Mouse (Mus musculus): ENCODE measurements at regions not wholly inside any gene's neighbourhood (a gene's known extent, or its start where the extent isn't known, plus 50 kb on each side); places are given as distances from the start of the nearest gene placed in this dataset.

DNA sequence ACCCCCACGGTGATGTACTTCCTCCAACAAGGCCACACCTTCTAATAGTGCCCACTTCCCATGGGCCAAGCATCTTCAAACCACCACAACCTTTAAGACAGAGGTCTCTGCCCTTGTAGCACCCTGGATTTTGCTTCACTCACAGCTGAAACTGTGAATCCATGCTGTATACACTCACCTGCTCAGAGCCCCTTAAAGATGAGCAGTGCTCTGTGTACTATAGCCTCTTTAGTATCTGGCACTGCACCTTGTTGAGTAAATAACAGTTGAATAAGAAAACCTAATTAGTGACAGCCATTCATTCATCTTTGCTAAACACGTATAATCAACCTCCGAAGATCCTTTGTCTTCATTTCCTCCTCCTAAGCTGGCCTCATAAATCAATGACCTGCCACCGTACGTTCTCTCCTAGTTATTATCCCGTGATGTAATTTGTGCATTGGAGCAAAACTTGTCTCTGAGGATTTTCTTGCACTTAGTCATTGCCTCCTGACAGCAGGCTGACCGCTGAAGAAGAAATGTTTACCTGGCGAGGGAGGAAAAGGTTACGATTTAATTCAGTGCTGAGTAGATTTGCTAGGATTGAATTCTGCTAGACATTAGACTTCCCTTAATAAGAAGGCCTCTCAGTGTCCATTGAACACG, 141.3 kb upstream of the Nckap5 start:
- no peak for TF ChIP-seq CTCF (IDR thresholded peaks at IDR 0.05; ENCODE audit: insufficient read depth, low read length)
- no peak for TF ChIP-seq POLR2A (IDR thresholded peaks at IDR 0.05; ENCODE audit: borderline replicate concordance, extremely low read depth, low read depth, low read length)
- Histone ChIP-seq H3K4me3 (replicated peaks; ENCODE audit: extremely low read depth, low read depth, low read length) (no peak overlapping the region), H3K4me1 (ENCODE audit: control insufficient read depth, insufficient read depth, low read length) (no peaks in the 10 kb centered on the region)
- no peak for DNase-seq
- 49% methylated on average over 10 of the region's 10 CpGs for WGBS

DNA sequence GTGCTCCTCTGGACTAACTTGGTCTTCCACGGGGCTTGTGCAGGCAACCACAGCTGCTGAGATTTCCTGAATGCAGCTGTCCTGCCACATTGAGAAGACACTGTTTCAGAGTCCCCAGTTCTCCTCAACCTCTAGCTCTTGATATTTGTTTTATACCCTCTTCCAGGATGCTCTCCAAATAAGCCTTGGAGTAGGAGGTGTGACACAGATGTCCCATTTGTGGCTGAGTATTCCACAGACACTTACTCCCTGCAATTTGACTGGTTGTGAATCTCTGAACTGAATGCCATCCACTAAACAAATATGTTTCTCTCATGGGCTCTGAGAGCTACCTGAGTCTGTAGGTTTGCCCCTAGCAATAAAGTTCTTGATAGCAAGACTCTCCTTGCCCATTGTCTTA, 140.5 kb upstream of the Nckap5 start:
- no peak overlapping the region for H3K4me3 ChIP-seq (replicated peaks; ENCODE audit: extremely low read depth, low read depth, low read length)
- no peak for TF ChIP-seq CTCF (IDR thresholded peaks at IDR 0.05; ENCODE audit: insufficient read depth, low read length)
- no peak for TF ChIP-seq POLR2A (IDR thresholded peaks at IDR 0.05; ENCODE audit: borderline replicate concordance, extremely low read depth, low read depth, low read length)
- H3K4me1 ChIP-seq (ENCODE audit: control insufficient read depth, insufficient read depth, low read length) = no peaks in the 10 kb centered on the region
- no peak for DNase-seq
- WGBS = 70% methylated on average over 1 of the region's 1 CpGs

DNA sequence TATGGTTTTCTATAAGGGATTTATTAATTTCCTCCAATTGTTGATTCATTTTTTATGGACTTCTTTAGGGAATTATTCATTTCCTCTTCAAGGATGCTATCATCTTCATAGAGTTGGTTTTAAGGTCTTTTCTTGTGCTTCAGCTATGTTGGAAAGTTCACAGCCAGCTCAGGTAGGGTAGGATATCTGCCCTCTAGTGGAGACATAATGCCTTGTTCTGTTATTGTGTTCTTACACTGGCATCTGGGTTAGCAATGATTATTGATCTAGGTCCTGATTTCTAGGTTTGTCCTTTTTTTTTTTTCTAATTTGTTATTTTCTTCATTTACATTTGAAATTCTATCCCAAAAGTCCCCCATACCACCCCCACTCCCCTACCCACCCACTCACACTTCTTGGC, 135.8 kb upstream of the Nckap5 start:
- TF ChIP-seq CTCF (IDR thresholded peaks at IDR 0.05; ENCODE audit: insufficient read depth, low read length) (no peak), POLR2A (IDR thresholded peaks at IDR 0.05; ENCODE audit: borderline replicate concordance, extremely low read depth, low read depth, low read length) (no peak)
- no peak for DNase-seq

DNA sequence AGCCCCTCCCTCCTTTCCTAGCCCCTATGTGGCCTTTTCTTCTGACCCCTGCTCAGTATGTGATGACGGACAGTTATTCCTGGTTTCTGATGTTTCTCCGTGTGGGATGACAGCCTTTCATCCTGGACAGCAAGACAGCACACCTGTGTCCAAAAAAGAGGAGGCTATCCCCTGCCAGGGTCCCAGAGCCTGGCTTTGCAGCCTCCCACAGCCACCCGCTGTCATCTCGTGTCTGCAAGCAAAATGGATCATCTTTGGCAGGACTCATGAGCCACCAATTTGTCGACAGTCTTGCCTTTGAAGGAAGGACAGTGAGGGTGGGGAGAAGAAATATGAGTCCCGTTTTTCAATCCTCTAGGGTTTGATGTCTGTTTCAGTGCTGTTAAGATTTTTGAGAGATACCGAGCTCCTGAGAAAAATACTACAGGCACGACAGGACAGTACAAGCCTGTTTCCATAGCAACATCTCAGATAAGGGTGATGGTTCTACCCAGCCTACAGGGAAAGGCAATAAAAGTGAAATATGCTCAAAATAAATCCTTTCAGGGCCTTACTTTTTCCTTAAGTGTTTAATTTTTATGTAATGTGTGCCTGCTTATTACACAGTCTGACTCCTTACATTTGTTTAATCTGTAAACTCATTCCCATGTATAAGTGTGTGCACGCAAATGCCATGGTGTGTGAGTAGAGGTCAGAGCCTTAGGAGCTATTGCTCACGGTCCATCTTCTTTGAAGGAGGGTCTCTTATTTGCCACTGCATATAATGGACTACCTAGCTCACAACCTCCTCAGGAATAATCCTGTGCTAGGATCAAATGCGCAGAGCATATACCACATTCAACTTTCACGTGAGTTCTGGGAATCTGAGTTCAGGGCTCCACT, 125.5 kb upstream of the Nckap5 start:
- 52% methylated on average over 12 of the region's 12 CpGs for WGBS
- no peaks in the 10 kb centered on the region for H3K4me1 ChIP-seq (ENCODE audit: control insufficient read depth, insufficient read depth, low read length)
- DNase-seq = no peak
- TF ChIP-seq POLR2A (IDR thresholded peaks at IDR 0.05; ENCODE audit: borderline replicate concordance, extremely low read depth, low read depth, low read length) = no peak
- TF ChIP-seq CTCF (IDR thresholded peaks at IDR 0.05; ENCODE audit: insufficient read depth, low read length) = no peak
- no peak overlapping the region for H3K4me3 ChIP-seq (replicated peaks; ENCODE audit: extremely low read depth, low read depth, low read length)

More for the DNA sequence above, 135.8 kb upstream of the Nckap5 start:
- H3K4me3 ChIP-seq (replicated peaks; ENCODE audit: extremely low read depth, low read depth, low read length) = no peak overlapping the region
- H3K4me1 ChIP-seq (ENCODE audit: control insufficient read depth, insufficient read depth, low read length) = no peaks in the 10 kb centered on the region

DNA sequence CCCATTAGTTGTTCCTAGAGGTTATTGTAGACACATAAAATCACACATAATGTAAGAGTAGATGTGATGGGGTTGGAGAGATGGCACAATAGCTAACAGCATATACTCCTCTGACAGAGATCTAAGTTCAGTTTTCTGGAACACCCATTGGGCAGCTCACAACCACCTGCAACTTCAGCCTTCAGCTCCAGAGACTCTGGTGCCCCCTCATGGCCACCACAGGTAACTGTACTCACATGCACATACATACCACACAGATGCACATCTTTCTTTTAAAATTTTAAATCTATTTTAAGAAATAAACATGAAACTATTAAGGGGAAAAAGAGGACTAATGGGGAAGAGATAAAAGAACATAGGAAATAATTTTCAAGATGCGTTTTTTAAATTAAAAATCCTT, 117.3 kb upstream of the Nckap5 start:
- 91% methylated on average over 1 of the region's 1 CpGs for WGBS
- no peaks in the 10 kb centered on the region for H3K4me1 ChIP-seq (ENCODE audit: control insufficient read depth, insufficient read depth, low read length)
- no peak for DNase-seq
- H3K4me3 ChIP-seq (replicated peaks; ENCODE audit: extremely low read depth, low read depth, low read length) = no peak overlapping the region
- TF ChIP-seq CTCF (IDR thresholded peaks at IDR 0.05; ENCODE audit: insufficient read depth, low read length) (no peak), POLR2A (IDR thresholded peaks at IDR 0.05; ENCODE audit: borderline replicate concordance, extremely low read depth, low read depth, low read length) (no peak)

DNA sequence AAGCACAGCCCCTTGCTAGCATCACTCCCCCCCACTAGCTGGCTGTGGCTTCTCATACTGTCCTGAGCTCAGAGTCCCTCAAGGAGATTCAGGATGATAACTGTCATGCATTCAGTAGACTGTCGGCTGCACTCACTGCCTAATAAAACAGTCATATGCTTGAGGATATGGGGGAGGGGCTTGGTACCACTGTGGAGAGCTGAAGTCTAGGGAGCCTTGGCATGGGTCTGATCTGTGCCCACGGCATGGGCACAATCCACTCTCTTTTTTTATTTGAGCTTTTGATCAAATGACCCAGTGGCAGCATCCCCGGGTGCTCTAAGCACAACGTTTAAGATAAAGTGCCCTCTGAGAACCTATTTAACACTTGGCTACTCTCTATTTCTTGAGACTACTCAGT, 102.1 kb upstream of the Nckap5 start:
- TF ChIP-seq CTCF (IDR thresholded peaks at IDR 0.05; ENCODE audit: insufficient read depth, low read length) = no peak
- no peak for TF ChIP-seq POLR2A (IDR thresholded peaks at IDR 0.05; ENCODE audit: borderline replicate concordance, extremely low read depth, low read depth, low read length)
- H3K4me1 ChIP-seq (ENCODE audit: control insufficient read depth, insufficient read depth, low read length) = peaks cover 3% of the 10 kb centered on the region; the same call in 1 of the 2 replicates
- 46% methylated on average over 4 of the region's 4 CpGs for WGBS
- DNase-seq = no peak
- no peak overlapping the region for H3K4me3 ChIP-seq (replicated peaks; ENCODE audit: extremely low read depth, low read depth, low read length)

DNA sequence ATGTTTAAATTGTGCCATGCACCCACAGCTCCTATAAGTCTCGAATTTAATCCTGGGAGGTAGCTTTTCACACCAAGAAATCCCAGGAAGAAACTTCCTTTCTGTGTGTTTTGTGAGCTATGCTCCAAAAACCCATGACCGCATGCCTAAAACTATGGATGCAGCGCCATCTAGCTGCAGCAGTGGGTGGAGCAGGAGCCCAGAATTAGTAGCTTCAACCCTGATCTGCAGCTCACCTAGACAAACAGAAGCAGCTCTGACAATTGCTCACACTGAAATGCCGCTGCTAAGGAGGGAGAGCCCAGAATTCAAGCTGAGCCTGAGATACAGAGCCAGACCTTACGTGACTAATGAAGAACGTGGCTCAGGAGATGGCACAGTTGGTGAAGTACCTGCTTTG, 101.2 kb upstream of the Nckap5 start:
- TF ChIP-seq POLR2A (IDR thresholded peaks at IDR 0.05; ENCODE audit: borderline replicate concordance, extremely low read depth, low read depth, low read length) = no peak
- TF ChIP-seq CTCF (IDR thresholded peaks at IDR 0.05; ENCODE audit: insufficient read depth, low read length) = peak; percentile 97
- no peak overlapping the region for H3K4me3 ChIP-seq (replicated peaks; ENCODE audit: extremely low read depth, low read depth, low read length)
- H3K4me1 ChIP-seq (ENCODE audit: control insufficient read depth, insufficient read depth, low read length) = peaks cover 4% of the 10 kb centered on the region; the same call in 1 of the 2 replicates
- peak; percentile 85 for DNase-seq
- 3% methylated on average over 6 of the region's 6 CpGs for WGBS

DNA sequence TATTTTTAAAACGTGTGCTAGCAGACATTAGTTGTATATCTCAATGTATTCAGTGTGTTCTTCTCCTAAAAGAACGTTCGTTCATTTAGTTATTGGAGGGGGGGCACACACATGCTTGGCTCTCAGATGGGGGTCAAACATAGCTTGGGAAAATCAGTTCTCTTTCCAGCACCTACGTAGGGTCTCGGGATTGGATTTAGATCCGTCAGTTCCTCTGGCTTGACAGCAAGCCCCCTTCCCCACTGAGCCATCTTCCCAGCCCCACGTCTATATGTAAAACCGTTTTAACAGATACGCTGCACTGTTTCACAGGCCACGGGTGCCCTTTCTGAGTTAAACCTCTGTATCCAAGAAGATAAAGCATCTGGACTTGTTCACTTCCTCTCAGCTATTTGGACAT, 100.5 kb upstream of the Nckap5 start:
- 66% methylated on average over 10 of the region's 10 CpGs for WGBS
- no peak for DNase-seq
- Histone ChIP-seq H3K4me3 (replicated peaks; ENCODE audit: extremely low read depth, low read depth, low read length) (no peak overlapping the region), H3K4me1 (ENCODE audit: control insufficient read depth, insufficient read depth, low read length) (peaks cover 4% of the 10 kb centered on the region; the same call in 1 of the 2 replicates)
- TF ChIP-seq CTCF (IDR thresholded peaks at IDR 0.05; ENCODE audit: insufficient read depth, low read length) = no peak
- TF ChIP-seq POLR2A (IDR thresholded peaks at IDR 0.05; ENCODE audit: borderline replicate concordance, extremely low read depth, low read depth, low read length) = no peak

DNA sequence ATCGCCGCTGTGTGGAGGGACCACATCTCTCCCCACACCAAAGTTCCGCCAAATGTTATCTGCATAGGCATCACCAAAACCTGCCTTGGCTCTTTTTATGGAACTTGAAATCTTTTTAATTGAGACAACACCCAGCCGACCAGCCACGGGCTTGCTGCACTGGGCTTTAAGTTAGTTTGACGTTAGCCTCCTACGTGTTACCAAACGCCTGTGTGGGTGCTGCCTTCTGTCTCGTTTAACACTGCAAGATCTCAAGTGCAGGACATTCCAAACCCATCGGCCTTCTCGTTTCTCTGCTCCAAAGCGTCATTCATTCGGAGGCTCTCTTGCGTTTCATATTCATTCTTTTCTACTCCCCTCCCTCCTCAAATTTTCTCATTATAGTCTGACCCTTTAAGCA, 100.0 kb upstream of the Nckap5 start:
- WGBS = 85% methylated on average over 14 of the region's 14 CpGs
- TF ChIP-seq POLR2A (IDR thresholded peaks at IDR 0.05; ENCODE audit: borderline replicate concordance, extremely low read depth, low read depth, low read length) (no peak), CTCF (IDR thresholded peaks at IDR 0.05; ENCODE audit: insufficient read depth, low read length) (no peak)
- no peak for DNase-seq
- peaks cover 4% of the 10 kb centered on the region; the same call in 1 of the 2 replicates for H3K4me1 ChIP-seq (ENCODE audit: control insufficient read depth, insufficient read depth, low read length)
- no peak overlapping the region for H3K4me3 ChIP-seq (replicated peaks; ENCODE audit: extremely low read depth, low read depth, low read length)
